Mouse (Mus musculus) lung, postnatal 0 days (tissue): ENCODE measurements around the gene Dkk3. TPM values are rescaled to one million over a fixed set of nuclear protein-coding genes. Genes with fewer than 3 reads are reported as not detected.
"Not testable (repeated sequence)": the region's sequence is repeated elsewhere in the genome, so short reads cannot be mapped to it uniquely, and the experiment has no call there.

Source experiments
- ATAC-seq: fragments of 200-750 bp; cut with Nextera tagmentation; 2 replicates; pipeline ENCODE4 v1.8.0; 2017; ENCODE audit warnings: moderate library complexity
- DNase-seq: peaks from one replicate; pipeline ENCODE4 v3.0.0-alpha.2; 2016; ENCODE audit warnings: low spot score
- H3K27ac ChIP-seq: fragments of 300-500 bp; sonication (generic); 2 replicates; pipeline ENCODE4 v1.5.1; 2014; ENCODE audit warnings: antibody characterized with exemption, mild to moderate bottlenecking, low read length, mixed read lengths
- H3K27me3 ChIP-seq: fragments of 300-500 bp; sonication (generic); replicated peaks from 2 replicates; pipeline ENCODE4 v1.6.1; 2014; ENCODE audit warnings: low read length, mixed read lengths; ENCODE audit not compliant: insufficient read depth
- H3K36me3 ChIP-seq: fragments of 300-500 bp; sonication (generic); 2 replicates; pipeline ENCODE4 v1.6.1; 2014; ENCODE audit warnings: low read length, mixed read lengths; ENCODE audit not compliant: insufficient read depth
- H3K4me1 ChIP-seq: fragments of 300-500 bp; sonication (generic); 2 replicates; pipeline ENCODE4 v1.6.1; 2014; ENCODE audit warnings: antibody characterized with exemption, low read depth, low read length, mixed read lengths; ENCODE audit not compliant: insufficient read depth
- H3K4me2 ChIP-seq: fragments of 300-500 bp; sonication (generic); replicated peaks from 2 replicates; pipeline ENCODE4 v1.6.1; 2014; ENCODE audit warnings: low read depth, mild to moderate bottlenecking, low read length, moderate library complexity, mixed read lengths
- H3K4me3 ChIP-seq: fragments of 300-500 bp; sonication (generic); 2 replicates; pipeline ENCODE4 v1.5.1; 2014; ENCODE audit warnings: low read depth, low read length
- H3K9ac ChIP-seq: fragments of 300-500 bp; sonication (generic); replicated peaks from 2 replicates; pipeline ENCODE4 v1.6.1; 2014; ENCODE audit warnings: low read depth, mild to moderate bottlenecking
- H3K9me3 ChIP-seq: fragments of 300-500 bp; sonication (generic); 2 replicates; pipeline ENCODE4 v1.6.1; 2016; ENCODE audit warnings: low read length, mixed read lengths
- CTCF ChIP-seq: IDR thresholded peaks from 2 replicates; pipeline ENCODE4 v1.5.1; 2016; ENCODE audit warnings: antibody characterized with exemption, mild to moderate bottlenecking
- EP300 ChIP-seq: IDR thresholded peaks from 2 replicates; pipeline ENCODE4 v1.6.1; 2016; ENCODE audit warnings: antibody characterized with exemption, mild to moderate bottlenecking, control low read depth
- WGBS: fragments of 180-500 bp; shearing (Covaris S2); extraction: QIAGEN DNeasy Blood & Tissue Kit; methylation state at CpG from one replicate; pipeline ENCODE4 v1.1.7; 2014; 5-methylcytosine and 5-hydroxymethylcytosine counted together
- polyA plus RNA-seq: library from polyadenylated mRNA; unstranded; fragments of >200 nt; fragmentation: Nextera tagmentation; extraction: Ambion mirVana; gene quantifications from 2 replicates; pipeline ENCODE4 v1.2.1, GENCODE M21; 2015

Dkk3 gene
- polyA plus RNA-seq, 1 experiment from 2014 or later = 82.5 TPM

GRCm38 (mm10) chr7:112110638-112111372 lies 48.1 kb downstream of the Dkk3 start:
- 76% methylated on average over 19 of the region's 19 CpGs for WGBS
- H3K27ac ChIP-seq = no peak overlapping the region
- no peak overlapping the region for H3K4me2 ChIP-seq
- ATAC-seq = no peak
- H3K27me3 ChIP-seq = no peaks in the 10 kb centered on the region
- peaks cover 43% of the 10 kb centered on the region for H3K36me3 ChIP-seq
- TF ChIP-seq CTCF = no peak
- no peak for TF ChIP-seq EP300
- H3K4me3 ChIP-seq = no peak overlapping the region
- DNase-seq = no peak
- no peaks in the 10 kb centered on the region for H3K4me1 ChIP-seq
- H3K9ac ChIP-seq = no peak overlapping the region
- no peaks in the 10 kb centered on the region for H3K9me3 ChIP-seq

- DNase-seq (no peak), ATAC-seq (no peak)
- Histone ChIP-seq H3K9ac (no peak overlapping the region), H3K4me2 (no peak overlapping the region), H3K4me1 (no peaks in the 10 kb centered on the region), H3K27ac (no peak overlapping the region), H3K36me3 (peaks cover 53% of the 10 kb centered on the region), H3K4me3 (no peak overlapping the region), H3K9me3 (no peaks in the 10 kb centered on the region), H3K27me3 (no peaks in the 10 kb centered on the region)
- no peak for TF ChIP-seq CTCF
- TF ChIP-seq EP300 = no peak
Observed at GRCm38 (mm10) chr7:112108757-112109156, 50.1 kb downstream of the Dkk3 start.

GRCm38 (mm10) chr7:112103816-112104215 lies 55.0 kb downstream of the Dkk3 start:
- no peaks in the 10 kb centered on the region for H3K9me3 ChIP-seq
- H3K36me3 ChIP-seq = peaks cover 39% of the 10 kb centered on the region
- DNase-seq (no peak), ATAC-seq (no peak)
- H3K4me1 ChIP-seq = no peaks in the 10 kb centered on the region
- H3K9ac ChIP-seq = no peak overlapping the region
- 64% methylated on average over 5 of the region's 5 CpGs for WGBS
- no peak overlapping the region for H3K27ac ChIP-seq
- no peak overlapping the region for H3K4me3 ChIP-seq
- H3K4me2 ChIP-seq = no peak overlapping the region
- no peaks in the 10 kb centered on the region for H3K27me3 ChIP-seq
- no peak for TF ChIP-seq EP300

- peaks cover 38% of the 10 kb centered on the region for H3K36me3 ChIP-seq
- 51% methylated on average over 5 of the region's 5 CpGs for WGBS
- H3K27me3 ChIP-seq = no peaks in the 10 kb centered on the region
- DNase-seq (no peak), ATAC-seq (no peak)
- H3K9ac ChIP-seq = no peak overlapping the region
- no peaks in the 10 kb centered on the region for H3K4me1 ChIP-seq
- no peak overlapping the region for H3K27ac ChIP-seq
- no peak overlapping the region for H3K4me3 ChIP-seq
- H3K4me2 ChIP-seq = no peak overlapping the region
- no peak for TF ChIP-seq EP300
- no peak for TF ChIP-seq CTCF
- H3K9me3 ChIP-seq = no peaks in the 10 kb centered on the region
Observed at GRCm38 (mm10) chr7:112102933-112103332, 55.9 kb downstream of the Dkk3 start.

GRCm38 (mm10) chr7:112100887-112101286 lies 58.0 kb downstream of the Dkk3 start:
- no peak overlapping the region for H3K27ac ChIP-seq
- TF ChIP-seq EP300 (no peak), CTCF (no peak)
- no peak for DNase-seq
- H3K4me2 ChIP-seq = no peak overlapping the region
- H3K9me3 ChIP-seq = no peaks in the 10 kb centered on the region
- no peak overlapping the region for H3K4me3 ChIP-seq
- no peak for ATAC-seq
- no peaks in the 10 kb centered on the region for H3K27me3 ChIP-seq
- H3K36me3 ChIP-seq = peaks cover 22% of the 10 kb centered on the region
- H3K4me1 ChIP-seq = no peaks in the 10 kb centered on the region
- 91% methylated on average over 2 of the region's 2 CpGs for WGBS
- H3K9ac ChIP-seq = no peak overlapping the region

GRCm38 (mm10) chr7:112094923-112095322 lies 63.9 kb downstream of the Dkk3 start:
- not testable (repeated sequence) for H3K9me3 ChIP-seq, H3K9ac ChIP-seq, H3K4me2 ChIP-seq, H3K27ac ChIP-seq, DNase-seq, H3K4me3 ChIP-seq, ATAC-seq, H3K4me1 ChIP-seq, H3K27me3 ChIP-seq
- peaks cover 43% of the 10 kb centered on the region for H3K36me3 ChIP-seq
- WGBS = 92% methylated on average over 4 of the region's 4 CpGs

GRCm38 (mm10) chr7:112086186-112086585 lies 72.7 kb downstream of the Dkk3 start:
- H3K27ac ChIP-seq = no peak overlapping the region
- TF ChIP-seq CTCF = no peak
- TF ChIP-seq EP300 = no peak
- WGBS = 92% methylated on average over 2 of the region's 2 CpGs
- H3K9ac ChIP-seq = no peak overlapping the region
- H3K4me2 ChIP-seq = no peak overlapping the region
- DNase-seq (no peak), ATAC-seq (no peak)
- no peaks in the 10 kb centered on the region for H3K4me1 ChIP-seq
- H3K9me3 ChIP-seq = no peaks in the 10 kb centered on the region
- H3K4me3 ChIP-seq = no peak overlapping the region
- H3K27me3 ChIP-seq = no peaks in the 10 kb centered on the region
- H3K36me3 ChIP-seq = peaks cover 23% of the 10 kb centered on the region
